Mouse (Mus musculus): ENCODE measurements around the gene Utp18.
"Not testable (repeated sequence)": the region's sequence is repeated elsewhere in the genome, so short reads cannot be mapped to it uniquely, and the experiment has no call there.

Utp18 gene

DNA sequence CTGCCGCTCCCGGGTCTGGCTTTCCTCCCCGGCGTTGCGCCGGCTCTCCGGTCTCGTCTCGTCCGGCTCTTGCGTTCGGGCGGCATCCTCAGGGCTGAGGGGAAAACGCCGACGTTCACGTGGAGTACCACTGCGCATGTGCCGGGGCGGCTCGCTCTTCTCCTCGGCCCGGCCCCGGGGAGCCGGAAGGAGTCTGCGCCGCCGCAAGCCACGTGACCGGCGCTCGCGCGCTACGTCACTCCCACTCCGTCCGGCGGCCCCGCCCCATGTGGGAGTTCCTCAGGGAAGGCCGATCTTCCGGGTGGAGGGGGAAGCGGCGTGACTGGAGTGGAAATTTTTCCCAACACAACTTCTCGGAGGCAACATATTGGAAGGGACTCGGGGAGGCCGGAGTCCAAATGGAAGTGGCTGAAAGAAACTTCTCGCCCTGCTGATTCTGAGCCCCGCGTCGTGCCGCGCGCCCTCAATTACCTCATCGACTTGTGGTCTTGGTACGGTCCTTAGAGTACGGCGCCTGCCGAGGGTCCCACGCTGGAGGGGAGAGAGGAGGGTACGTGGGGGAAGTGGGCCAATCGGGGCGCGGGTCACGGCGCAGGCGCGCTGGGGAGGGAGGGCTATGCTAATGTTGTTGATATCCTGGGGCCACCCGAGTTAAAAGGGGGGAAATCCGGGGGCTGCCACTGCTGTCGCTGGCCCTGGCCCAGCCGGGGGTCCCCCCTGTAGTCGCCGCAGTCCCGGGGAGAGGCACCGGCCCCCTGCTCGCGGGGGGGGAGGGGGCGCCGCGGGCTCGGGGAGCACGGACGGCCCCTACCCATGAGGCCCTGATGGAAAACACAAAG is at the start of gene Utp18, which contains the start of gene Mbtd1:
Utp18 (minus strand) TSS at position 195 of the 839 bp plus-strand sequence.
Mbtd1 (plus strand) TSS at position 281 of the 839 bp plus-strand sequence.
- peak; percentile 99 for DNase-seq (ENCODE audit: low spot score)

DNA sequence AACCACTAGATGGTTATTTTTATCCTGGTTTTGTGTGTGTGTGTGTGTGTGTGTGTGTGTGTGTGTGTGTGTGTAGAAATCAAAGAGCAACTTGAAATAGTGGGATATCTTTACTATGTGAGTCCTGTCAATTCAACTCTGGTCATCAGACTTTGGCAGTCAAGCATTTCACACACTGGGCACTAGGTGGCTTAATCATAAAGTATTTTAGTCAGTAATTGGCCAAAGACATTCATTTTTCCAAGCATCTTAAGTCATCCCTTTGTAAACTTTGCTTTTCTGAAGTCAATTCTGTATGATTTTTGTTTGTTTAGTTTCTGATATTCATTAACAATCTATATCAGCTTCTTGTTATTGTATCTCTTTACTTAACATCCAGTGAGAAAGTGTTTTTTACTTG is 43.5 kb upstream of the Utp18 start:
- DNase-seq (ENCODE audit: low spot score) = no peak

GRCm38 (mm10) chr11:93915019-93915418 is 29.5 kb upstream of the Utp18 start:
- not testable (repeated sequence) for DNase-seq (ENCODE audit: low spot score)

GRCm38 (mm10) chr11:93911603-93912002 is 26.0 kb upstream of the Utp18 start:
- no peak for DNase-seq (ENCODE audit: low spot score)

GRCm38 (mm10) chr11:93908829-93909228 is 23.3 kb upstream of the Utp18 start:
- DNase-seq (ENCODE audit: low spot score) = no peak

GRCm38 (mm10) chr11:93907839-93908238 is 22.3 kb upstream of the Utp18 start:
- no peak for DNase-seq (ENCODE audit: low spot score)

DNA sequence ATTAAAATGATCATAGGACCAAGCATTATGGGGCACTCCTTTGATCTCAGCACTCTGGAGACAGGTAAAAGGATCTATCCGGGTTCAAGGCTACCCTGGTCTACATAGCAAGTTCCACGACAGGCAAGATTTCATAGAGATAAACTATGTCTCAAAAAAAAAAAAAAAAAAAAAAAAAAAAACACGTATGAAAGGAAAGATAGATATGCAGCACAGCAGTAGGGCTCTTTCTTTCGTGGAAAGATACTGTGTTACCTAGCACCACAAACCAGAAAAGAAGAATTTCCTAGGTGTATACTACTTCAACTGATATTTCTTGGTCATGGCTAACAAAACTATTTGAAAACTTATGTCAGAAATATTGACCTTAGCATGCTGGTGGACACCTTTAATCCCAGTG is 21.3 kb upstream of the Utp18 start:
- no peak for DNase-seq (ENCODE audit: low spot score)

DNA sequence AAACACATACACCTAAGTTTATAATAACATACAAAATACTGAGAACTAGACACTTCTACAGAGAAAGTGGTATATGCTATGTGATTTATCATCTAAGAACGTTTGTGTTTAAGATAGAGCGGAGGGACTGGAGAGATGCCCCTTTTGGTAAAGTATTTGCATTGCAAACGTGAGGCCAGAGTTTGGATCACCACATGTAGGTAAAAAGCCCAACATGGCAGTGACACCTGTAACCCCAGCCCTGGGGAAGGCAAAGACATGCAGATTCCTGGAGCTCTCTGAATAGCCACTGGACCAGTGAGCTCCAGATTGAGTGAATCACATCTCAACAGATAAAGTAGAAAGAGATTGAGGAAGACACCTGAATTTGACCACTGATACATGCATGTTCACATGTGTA is 12.2 kb upstream of the Utp18 start:
- no peak for DNase-seq (ENCODE audit: low spot score)

- DNase-seq (ENCODE audit: low spot score) = no peak
Measured at GRCm38 (mm10) chr11:93887080-93887447, 1.5 kb upstream of the Utp18 start.

DNA sequence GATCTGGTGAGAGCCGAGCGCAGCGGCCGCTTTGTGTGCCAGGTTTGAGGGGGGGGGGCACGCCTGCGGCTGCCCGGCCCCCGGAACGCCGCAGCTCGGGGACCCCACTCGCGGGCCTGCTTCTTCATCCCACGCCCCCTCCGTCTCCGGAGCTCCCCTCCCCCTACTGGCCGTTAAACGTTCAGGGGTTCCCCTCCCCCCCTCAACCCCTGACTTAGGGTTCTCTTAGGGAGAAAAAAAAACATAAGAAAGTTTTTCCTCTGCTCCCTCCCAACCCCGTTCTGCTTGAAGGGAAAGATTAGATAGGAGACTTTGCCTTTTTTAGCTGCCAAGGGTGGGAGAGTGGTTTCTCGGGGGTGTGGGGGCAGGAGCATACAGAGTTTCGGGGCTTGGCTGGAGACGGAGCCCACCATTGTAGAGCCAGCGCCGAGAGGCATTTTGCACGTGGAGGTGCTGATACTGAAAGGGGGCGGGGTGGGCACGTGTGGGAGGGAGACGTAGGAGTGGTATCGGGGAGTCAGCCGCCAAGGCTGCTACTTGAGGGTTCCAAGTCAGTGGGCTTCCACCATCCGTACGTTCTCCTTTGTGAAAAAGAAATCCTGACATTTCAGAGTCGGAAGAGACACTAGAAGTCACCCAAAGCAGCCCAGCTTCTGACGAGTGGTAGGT is 979 bp upstream of the Utp18 start:
- peak; percentile 27 for DNase-seq (ENCODE audit: low spot score)

GRCm38 (mm10) chr11:93884901-93885571 is 530 bp downstream of the Utp18 start:
- DNase-seq (ENCODE audit: low spot score) = peak; percentile 68

DNA sequence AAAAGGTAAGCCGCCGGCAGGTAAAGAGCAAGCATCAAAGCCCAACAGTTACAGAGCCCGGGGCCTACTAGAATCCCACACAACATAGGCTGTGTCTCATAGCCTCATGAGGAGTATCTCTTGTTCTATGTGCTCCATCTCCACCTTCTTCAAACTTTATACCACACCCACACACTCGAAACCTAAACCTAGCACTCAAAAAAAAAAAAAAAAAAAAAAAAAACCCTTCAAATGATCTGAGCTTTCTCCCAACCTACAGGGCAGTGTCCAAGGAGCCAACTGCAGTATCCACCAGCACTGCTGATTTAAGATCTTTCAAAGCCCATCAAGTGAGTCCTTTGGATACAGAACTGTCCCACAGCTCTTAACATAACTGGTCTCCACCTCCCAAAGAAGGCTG is 1.5 kb downstream of the Utp18 start:
- no peak for DNase-seq (ENCODE audit: low spot score)

- no peak for DNase-seq (ENCODE audit: low spot score)
Measured at GRCm38 (mm10) chr11:93862638-93863037, 22.9 kb downstream of the Utp18 start.

DNA sequence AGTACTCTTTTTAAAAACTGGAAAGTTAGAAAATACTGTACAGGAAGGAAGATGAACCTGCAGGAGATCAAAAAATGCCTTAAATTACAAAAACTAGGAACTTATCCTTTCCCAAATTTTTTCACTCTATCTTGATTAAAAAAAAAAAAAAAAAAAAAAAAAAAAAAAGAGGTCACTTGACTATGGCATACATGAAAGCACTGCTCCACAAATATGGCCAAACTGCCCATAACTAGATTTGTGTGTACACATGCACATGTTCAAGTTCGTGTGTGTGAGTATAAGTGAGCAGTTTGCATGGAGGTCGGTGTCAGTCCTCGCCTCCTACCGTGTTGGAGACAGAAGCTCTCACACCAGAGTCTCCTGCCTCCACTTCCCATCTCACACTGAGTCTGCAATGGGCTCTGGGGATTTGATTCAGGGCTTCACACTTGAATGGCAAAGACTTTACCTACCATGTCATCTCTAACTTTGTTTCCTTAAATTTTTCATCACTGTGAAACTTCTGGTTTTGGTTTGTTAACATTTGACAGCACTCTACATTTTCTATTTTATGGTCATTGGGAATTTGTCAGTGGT is 23.4 kb downstream of the Utp18 start:
- DNase-seq (ENCODE audit: low spot score) = no peak

DNA sequence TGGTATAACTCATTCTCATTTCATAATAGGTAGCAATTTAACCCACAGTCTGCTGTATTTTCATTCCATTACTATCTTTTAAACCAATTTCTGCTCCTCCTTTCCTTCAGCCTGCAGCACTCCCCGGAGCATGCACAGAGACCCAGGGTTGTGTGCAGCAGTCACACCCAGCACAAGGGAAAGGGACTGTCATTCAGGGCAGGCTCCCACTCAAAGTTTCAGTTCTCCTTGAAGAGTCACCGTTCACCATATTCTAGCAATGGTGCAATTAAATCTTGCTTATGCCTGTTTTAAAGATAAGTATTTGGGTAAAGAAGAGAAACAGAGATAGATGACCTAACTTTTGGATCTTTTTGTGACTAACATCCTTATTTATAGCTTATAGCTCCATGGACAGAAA is 24.4 kb downstream of the Utp18 start:
- no peak for DNase-seq (ENCODE audit: low spot score)

DNA sequence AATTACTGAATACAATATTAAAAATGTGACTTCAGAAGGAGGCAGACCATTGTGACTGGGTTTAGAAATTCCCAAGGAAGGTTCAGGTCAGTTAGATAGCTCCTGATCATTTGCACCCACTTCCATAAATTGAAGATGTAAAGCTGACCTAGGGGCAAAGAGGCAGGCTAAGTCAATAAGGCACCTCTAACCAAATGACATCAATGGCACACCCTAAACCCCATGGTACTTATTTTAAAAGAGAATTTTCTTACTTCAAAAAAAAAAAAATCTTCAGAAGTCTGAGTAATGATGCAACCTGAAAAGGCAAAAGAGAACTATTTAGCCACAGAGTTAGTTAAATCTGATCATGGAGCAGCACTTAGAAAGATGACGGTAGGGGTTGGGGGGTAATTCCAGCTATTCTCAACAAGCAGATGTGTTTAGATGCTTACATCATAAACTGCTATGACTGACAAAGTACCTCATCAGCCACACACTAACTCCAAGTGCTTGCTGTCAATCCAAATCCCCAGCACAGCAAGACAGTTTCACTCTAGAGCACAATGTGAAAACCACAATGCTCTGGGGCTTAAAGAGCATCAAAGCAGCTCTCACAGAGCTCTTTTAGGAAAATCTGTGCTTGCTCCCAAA is 24.9 kb downstream of the Utp18 start:
- no peak for DNase-seq (ENCODE audit: low spot score)

DNA sequence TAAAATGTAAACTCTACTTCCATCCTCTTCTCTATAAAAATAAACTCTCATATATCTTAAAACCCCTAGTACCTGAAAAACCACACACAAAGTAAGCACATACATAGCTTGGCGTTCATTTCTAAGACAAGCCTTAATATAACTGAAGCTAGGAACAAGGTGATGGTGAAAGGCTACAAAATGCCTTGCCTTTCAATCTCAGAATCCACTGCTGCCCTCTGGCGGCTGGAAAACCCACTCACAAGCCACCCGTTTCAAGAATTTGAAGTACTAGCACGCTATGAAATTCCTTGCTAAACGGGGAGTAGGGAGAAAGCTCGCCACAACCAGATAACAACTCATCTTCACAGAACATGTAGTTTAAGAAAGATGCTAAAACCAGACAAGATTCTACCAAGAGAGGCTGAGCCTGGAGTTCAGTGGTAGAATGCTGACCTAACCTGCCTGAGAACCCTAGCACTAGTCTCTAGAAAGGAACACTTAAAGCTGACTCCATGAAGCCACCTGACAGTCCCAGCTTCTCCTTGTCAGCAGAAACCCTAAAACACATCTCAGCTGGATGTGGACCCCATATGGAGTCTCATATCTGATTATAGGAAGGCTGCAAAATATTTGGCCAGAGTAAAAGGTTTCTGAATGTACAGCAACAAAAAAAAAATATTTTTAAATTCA is 29.1 kb downstream of the Utp18 start:
- DNase-seq (ENCODE audit: low spot score) = peak; percentile 61

- no peak for DNase-seq (ENCODE audit: low spot score)
Measured at GRCm38 (mm10) chr11:93852546-93852945, 33.0 kb downstream of the Utp18 start.

- no peak for DNase-seq (ENCODE audit: low spot score)
Measured at GRCm38 (mm10) chr11:93847342-93847741, 38.2 kb downstream of the Utp18 start.

GRCm38 (mm10) chr11:93835800-93836199 is 49.8 kb downstream of the Utp18 start:
- no peak for DNase-seq (ENCODE audit: low spot score)

DNA sequence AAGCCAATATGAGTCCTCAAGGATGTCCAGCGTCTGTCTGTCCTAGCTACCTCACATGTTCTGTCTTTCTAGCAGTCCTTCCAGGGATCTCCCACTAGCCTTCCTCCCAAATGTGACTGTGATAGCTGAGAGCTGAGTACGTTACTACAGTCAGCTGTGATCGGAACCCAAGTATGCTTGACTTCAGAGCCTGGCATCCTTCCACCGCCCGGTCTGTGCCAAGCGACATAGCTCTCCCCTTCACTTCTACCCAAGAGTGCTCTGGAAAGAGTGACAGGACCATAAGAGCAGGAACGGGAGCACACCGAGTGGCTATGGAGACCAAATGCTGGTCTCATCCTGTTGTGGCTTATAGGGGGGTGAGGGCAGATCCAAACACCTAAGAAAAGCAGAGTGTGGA is 55.6 kb downstream of the Utp18 start:
- DNase-seq (ENCODE audit: low spot score) = no peak

GRCm38 (mm10) chr11:93829327-93829679 is 56.3 kb downstream of the Utp18 start:
- DNase-seq (ENCODE audit: low spot score) = no peak
